Mouse (Mus musculus): Measurements from ENCODE around the gene Adamts4. TPM values are rescaled to one million over a fixed set of nuclear protein-coding genes. Genes with fewer than 3 reads are reported as not detected.

Adamts4 gene
- polyA plus RNA-seq, 1 experiment from 2014 or later = 7.2 TPM

Other genes with a start within 250 kb of the Adamts4 start
- 0.22 and 0.32 TPM in 2 replicates for gene Fcgr4, start 231.5 kb upstream of the Adamts4 start, polyA plus RNA-seq (2015; fragmentation: Nextera tagmentation; extraction: Ambion mirVana)
- gene Fcgr3, start 185.5 kb upstream of the Adamts4 start, polyA plus RNA-seq (2015; fragmentation: Nextera tagmentation; extraction: Ambion mirVana) = 6.7 and 7.6 TPM in 2 replicates
- 5.3 and 6.4 TPM in 2 replicates for gene Cfap126, start 136.5 kb upstream of the Adamts4 start, polyA plus RNA-seq (2015; fragmentation: Nextera tagmentation; extraction: Ambion mirVana)
- gene Sdhc, start 99.8 kb upstream of the Adamts4 start, polyA plus RNA-seq (2015; fragmentation: Nextera tagmentation; extraction: Ambion mirVana) = 206 and 226 TPM in 2 replicates
- gene Mpz, start 99.7 kb upstream of the Adamts4 start, polyA plus RNA-seq (2015; fragmentation: Nextera tagmentation; extraction: Ambion mirVana) = not detected in 2 replicates
- 7.1 and 7.9 TPM in 2 replicates for gene Pcp4l1, start 54.2 kb upstream of the Adamts4 start, polyA plus RNA-seq (2015; fragmentation: Nextera tagmentation; extraction: Ambion mirVana)
- 0.29 and 0.48 TPM in 2 replicates for gene Nr1i3, start 36.5 kb upstream of the Adamts4 start, polyA plus RNA-seq (2015; fragmentation: Nextera tagmentation; extraction: Ambion mirVana)
- gene Tomm40l, start 27.9 kb upstream of the Adamts4 start, polyA plus RNA-seq (2015; fragmentation: Nextera tagmentation; extraction: Ambion mirVana) = 47.7 and 54.8 TPM in 2 replicates
- gene Apoa2, start 25.4 kb upstream of the Adamts4 start, polyA plus RNA-seq (2015; fragmentation: Nextera tagmentation; extraction: Ambion mirVana) = 1.4 and 2.3 TPM in 2 replicates
- gene Fcer1g, start 16.1 kb upstream of the Adamts4 start, polyA plus RNA-seq (2015; fragmentation: Nextera tagmentation; extraction: Ambion mirVana) = 15.7 and 17.6 TPM in 2 replicates
- 212 and 232 TPM in 2 replicates for gene Ndufs2, start 967 bp downstream of the Adamts4 start, polyA plus RNA-seq (2015; fragmentation: Nextera tagmentation; extraction: Ambion mirVana)
- 111 and 114 TPM in 2 replicates for gene B4galt3, start 19.9 kb downstream of the Adamts4 start, polyA plus RNA-seq (2015; fragmentation: Nextera tagmentation; extraction: Ambion mirVana)
- 47.6 and 49.2 TPM in 2 replicates for gene Ppox, start 30.8 kb downstream of the Adamts4 start, polyA plus RNA-seq (2015; fragmentation: Nextera tagmentation; extraction: Ambion mirVana)
- 126 and 130 TPM in 2 replicates for gene Usp21, start 37.6 kb downstream of the Adamts4 start, polyA plus RNA-seq (2015; fragmentation: Nextera tagmentation; extraction: Ambion mirVana)
- 93.5 and 102 TPM in 2 replicates for gene Ufc1, start 44.6 kb downstream of the Adamts4 start, polyA plus RNA-seq (2015; fragmentation: Nextera tagmentation; extraction: Ambion mirVana)
- 55.5 and 61.7 TPM in 2 replicates for gene Dedd, start 78.7 kb downstream of the Adamts4 start, polyA plus RNA-seq (2015; fragmentation: Nextera tagmentation; extraction: Ambion mirVana)
- gene Nit1, start 95.2 kb downstream of the Adamts4 start, polyA plus RNA-seq (2015; fragmentation: Nextera tagmentation; extraction: Ambion mirVana) = 55.7 and 62.7 TPM in 2 replicates
- 118 and 156 TPM in 2 replicates for gene Pfdn2, start 95.2 kb downstream of the Adamts4 start, polyA plus RNA-seq (2015; fragmentation: Nextera tagmentation; extraction: Ambion mirVana)
- gene Klhdc9, start 110.4 kb downstream of the Adamts4 start, polyA plus RNA-seq (2015; fragmentation: Nextera tagmentation; extraction: Ambion mirVana) = 2.7 and 3.1 TPM in 2 replicates
- gene Nectin4, start 119.7 kb downstream of the Adamts4 start, polyA plus RNA-seq (2015; fragmentation: Nextera tagmentation; extraction: Ambion mirVana) = 0.67 and 1.1 TPM in 2 replicates
- 0.48 and 0.81 TPM in 2 replicates for gene Arhgap30, start 138.5 kb downstream of the Adamts4 start, polyA plus RNA-seq (2015; fragmentation: Nextera tagmentation; extraction: Ambion mirVana)
- 207 and 226 TPM in 2 replicates for gene Usf1, start 160.9 kb downstream of the Adamts4 start, polyA plus RNA-seq (2015; fragmentation: Nextera tagmentation; extraction: Ambion mirVana)
- gene Tstd1, start 168.5 kb downstream of the Adamts4 start, polyA plus RNA-seq (2015; fragmentation: Nextera tagmentation; extraction: Ambion mirVana) = 10.1 and 11.4 TPM in 2 replicates
- 7.8 and 10.2 TPM in 2 replicates for gene F11r, start 187.1 kb downstream of the Adamts4 start, polyA plus RNA-seq (2015; fragmentation: Nextera tagmentation; extraction: Ambion mirVana)

Measured in forebrain, embryonic 16.5 days (tissue).